Mouse (Mus musculus) CH12.LX (cell line): Measurements from ENCODE around the gene Fmn2. TPM values are rescaled to one million over a fixed set of nuclear protein-coding genes. Genes with fewer than 3 reads are reported as not detected.

Experiments
- DNase-seq: peaks from one replicate; pipeline ENCODE4 v3.0.0-alpha.2; 2013; ENCODE audit errors: extremely low read depth
- H3K27ac ChIP-seq: 2 replicates; pipeline ENCODE4 v1.5.1; 2012; ENCODE audit warnings: low read depth, mild to moderate bottlenecking, control low read depth, moderate library complexity; ENCODE audit not compliant: insufficient read depth
- H3K27me3 ChIP-seq: replicated peaks from 2 replicates; pipeline ENCODE3; 2012; ENCODE audit warnings: inconsistent platforms
- H3K36me3 ChIP-seq, 2 experiments: replicated peaks in 1 of 2; 2 replicates each; pipeline versions ENCODE3 to v1.6.1; 2012; ENCODE audit warnings: inconsistent platforms in 1 of 2, low read length in 1 of 2, mild to moderate bottlenecking in 1 of 2, mixed read lengths in 1 of 2, moderate library complexity in 1 of 2; ENCODE audit not compliant: control insufficient read depth in 1 of 2, insufficient read depth in 1 of 2
- H3K4me1 ChIP-seq, 2 experiments: 2 replicates each; pipeline ENCODE4 v1.6.1; 2012; ENCODE audit warnings: inconsistent platforms in 1 of 2, moderate library complexity in 1 of 2; ENCODE audit not compliant: insufficient read depth in 2 of 2, control insufficient read depth in 1 of 2
- H3K4me2 ChIP-seq: 2 replicates; pipeline ENCODE4 v1.6.1; 2012; ENCODE audit warnings: low read depth, mild to moderate bottlenecking, control low read depth; ENCODE audit not compliant: poor library complexity, insufficient read depth, severe bottlenecking
- H3K4me3 ChIP-seq, 3 experiments: fragments of 150-350 bp in 1 of 3; sonication (generic) in 1 of 3; replicated peaks in 1 of 3; 2 replicates each; pipeline versions ENCODE3 to v1.5.1; 2011 to 2012; ENCODE audit warnings: low read depth in 2 of 3, low read length in 2 of 3, mild to moderate bottlenecking in 2 of 3, moderate library complexity in 2 of 3, control low read depth in 1 of 3, improper control_type of control experiment in 1 of 3, inconsistent platforms in 1 of 3, mixed read lengths in 1 of 3; ENCODE audit not compliant: poor library complexity in 1 of 3
- H3K79me2 ChIP-seq: replicated peaks from 2 replicates; pipeline ENCODE4 v1.6.1; 2012; ENCODE audit warnings: mild to moderate bottlenecking, moderate library complexity; ENCODE audit not compliant: control insufficient read depth, poor library complexity, insufficient read depth, severe bottlenecking; ENCODE audit errors: extremely low read depth
- H3K9ac ChIP-seq: 2 replicates; pipeline ENCODE4 v1.6.1; 2012; ENCODE audit warnings: low read depth, mild to moderate bottlenecking, control low read depth, moderate library complexity; ENCODE audit not compliant: insufficient read depth
- H3K9me3 ChIP-seq: replicated peaks from 2 replicates; pipeline ENCODE3; 2012; ENCODE audit warnings: low read length, inconsistent platforms, mixed read lengths
- BHLHE40 ChIP-seq: IDR thresholded peaks from 2 replicates; pipeline ENCODE4 v1.6.1; 2011; ENCODE audit warnings: mild to moderate bottlenecking, low read depth, low read length, improper control_type of control experiment
- CTCF ChIP-seq, 2 experiments: IDR thresholded peaks in 1 of 2; conservative IDR thresholded peaks in 1 of 2; 2 replicates each; pipeline ENCODE4 v1.5.1; 2011 to 2012; ENCODE audit warnings: low read depth in 2 of 2, low read length in 2 of 2, improper control_type of control experiment in 1 of 2, inconsistent platforms in 1 of 2, mild to moderate bottlenecking in 1 of 2, moderate library complexity in 1 of 2
- E2F4 ChIP-seq: IDR thresholded peaks from 2 replicates; pipeline ENCODE4 v1.6.1; 2011; ENCODE audit warnings: low read depth, low read length, improper control_type of control experiment; ENCODE audit not compliant: insufficient replicate concordance
- ELF1 ChIP-seq: IDR thresholded peaks from 2 replicates; pipeline ENCODE4 v1.6.1; 2014; ENCODE audit warnings: low read depth, mild to moderate bottlenecking, inconsistent platforms, low read length, improper control_type of control experiment
- EP300 ChIP-seq: IDR thresholded peaks from 2 replicates; pipeline ENCODE4 v1.6.1; 2011; ENCODE audit warnings: low read length, improper control_type of control experiment
- ETS1 ChIP-seq: conservative IDR thresholded peaks from 2 replicates; pipeline ENCODE4 v1.6.1; 2012; ENCODE audit warnings: low read depth, mild to moderate bottlenecking, inconsistent platforms, low read length, improper control_type of control experiment, moderate library complexity
- HCFC1 ChIP-seq: IDR thresholded peaks from 2 replicates; pipeline ENCODE4 v1.6.1; 2012; ENCODE audit warnings: low read depth, mild to moderate bottlenecking, inconsistent platforms, low read length, improper control_type of control experiment
- JUN ChIP-seq: IDR thresholded peaks from 2 replicates; pipeline ENCODE4 v1.6.1; 2011; ENCODE audit warnings: low read depth, mild to moderate bottlenecking, low read length, improper control_type of control experiment, moderate library complexity; ENCODE audit not compliant: insufficient read depth
- JUND ChIP-seq: conservative IDR thresholded peaks from 2 replicates; pipeline ENCODE4 v1.6.1; 2011; ENCODE audit warnings: low read depth, low read length, improper control_type of control experiment
- KAT2A ChIP-seq: IDR thresholded peaks from 2 replicates; pipeline ENCODE4 v1.6.1; 2012; ENCODE audit warnings: low read length, improper control_type of control experiment, inconsistent platforms; ENCODE audit not compliant: insufficient replicate concordance
- MXI1 ChIP-seq: IDR thresholded peaks from 2 replicates; pipeline ENCODE4 v1.6.1; 2011; ENCODE audit warnings: mild to moderate bottlenecking, low read depth, low read length, improper control_type of control experiment
- MYC ChIP-seq: IDR thresholded peaks from 2 replicates; pipeline ENCODE4 v1.6.1; 2011; ENCODE audit warnings: low read depth, mild to moderate bottlenecking, improper control_type of control experiment, low read length
- NELFE ChIP-seq: IDR thresholded peaks from 2 replicates; pipeline ENCODE4 v1.6.1; 2011; ENCODE audit warnings: low read depth, low read length, improper control_type of control experiment
- NRF1 ChIP-seq: IDR thresholded peaks from 2 replicates; pipeline ENCODE4 v1.6.1; 2014; ENCODE audit warnings: low read depth, mild to moderate bottlenecking, inconsistent platforms, low read length, improper control_type of control experiment, moderate library complexity
- PAX5 ChIP-seq: IDR thresholded peaks from 2 replicates; pipeline ENCODE4 v1.6.1; 2012; ENCODE audit warnings: low read length, inconsistent platforms, mixed read lengths
- POLR2AphosphoS2 ChIP-seq: IDR thresholded peaks from 2 replicates; pipeline ENCODE4 v1.6.1; 2011; ENCODE audit warnings: low read depth, low read length, improper control_type of control experiment
- RAD21 ChIP-seq: IDR thresholded peaks from 2 replicates; pipeline ENCODE4 v1.6.1; 2011; ENCODE audit warnings: low read depth, mild to moderate bottlenecking, low read length, improper control_type of control experiment, moderate library complexity
- RCOR1 ChIP-seq: conservative IDR thresholded peaks from 2 replicates; pipeline ENCODE4 v1.6.1; 2012; ENCODE audit warnings: low read depth, mild to moderate bottlenecking, inconsistent platforms, low read length, improper control_type of control experiment
- SMC3 ChIP-seq: IDR thresholded peaks from 2 replicates; pipeline ENCODE4 v1.6.1; 2011; ENCODE audit warnings: low read depth, low read length, improper control_type of control experiment
- UBTF ChIP-seq: IDR thresholded peaks from 2 replicates; pipeline ENCODE4 v1.6.1; 2012; ENCODE audit warnings: low read depth, mild to moderate bottlenecking, inconsistent platforms, low read length, improper control_type of control experiment, moderate library complexity
- USF1 ChIP-seq: IDR thresholded peaks from 2 replicates; pipeline ENCODE4 v1.6.1; 2014; ENCODE audit warnings: low read depth, mild to moderate bottlenecking, inconsistent platforms, low read length, improper control_type of control experiment
- USF2 ChIP-seq: conservative IDR thresholded peaks from 2 replicates; pipeline ENCODE4 v1.6.1; 2011; ENCODE audit warnings: low read depth, low read length, improper control_type of control experiment
- ZC3H11A ChIP-seq: IDR thresholded peaks from 2 replicates; pipeline ENCODE4 v1.6.1; 2012; ENCODE audit warnings: low read depth, mild to moderate bottlenecking, inconsistent platforms, low read length, improper control_type of control experiment
- ZKSCAN1 ChIP-seq: IDR thresholded peaks from 2 replicates; pipeline ENCODE4 v1.6.1; 2012; ENCODE audit warnings: low read depth, inconsistent platforms, low read length, improper control_type of control experiment, borderline replicate concordance
- ZMIZ1 ChIP-seq: IDR thresholded peaks from 2 replicates; pipeline ENCODE4 v1.6.1; 2012; ENCODE audit warnings: low read depth, mild to moderate bottlenecking, inconsistent platforms, low read length, improper control_type of control experiment
- ZNF384 ChIP-seq: IDR thresholded peaks from 2 replicates; pipeline ENCODE4 v1.6.1; 2012; ENCODE audit warnings: low read depth, low read length, improper control_type of control experiment, inconsistent platforms
- dilution Hi-C: fragments of 300-500 bp; cut with MboI; formaldehyde crosslinking; loops from 2 replicates; pipeline ENCODE4 v1.14.3; 2020; ENCODE audit warnings: low sequenced_read_pairs; ENCODE audit not compliant: extremely low pct_unique_long_range_greater_than_20kb, extremely low pct_ligation_motif_present
- in situ Hi-C: fragments of 300-500 bp; cut with MboI; formaldehyde crosslinking; loops from 3 replicates; pipeline ENCODE4 v1.14.3; 2019; ENCODE audit warnings: low sequenced_read_pairs, low pct_ligation_motif_present, low pct_unique_long_range_greater_than_20kb, mixed read lengths
- polyA plus RNA-seq: library from polyadenylated mRNA; unstranded; fragments of >175 nt; gene quantifications from 2 replicates; pipeline ENCODE4 v1.2.1, GENCODE M21; 2012; ENCODE audit warnings: low read depth; ENCODE audit not compliant: insufficient read length
- total RNA-seq, 2 experiments: library from RNA; depleted of rRNA; stranded (reverse); fragments of 300-350 nt in 1 of 2; fragments of >200 nt in 1 of 2; gene quantifications; 2 replicates each; pipeline ENCODE4 v1.2.3; 2012 to 2014

Fmn2 gene
- total and polyA plus RNA-seq, 3 experiments, result 0.25 to 1.6 (median 0.51) TPM

DNA sequence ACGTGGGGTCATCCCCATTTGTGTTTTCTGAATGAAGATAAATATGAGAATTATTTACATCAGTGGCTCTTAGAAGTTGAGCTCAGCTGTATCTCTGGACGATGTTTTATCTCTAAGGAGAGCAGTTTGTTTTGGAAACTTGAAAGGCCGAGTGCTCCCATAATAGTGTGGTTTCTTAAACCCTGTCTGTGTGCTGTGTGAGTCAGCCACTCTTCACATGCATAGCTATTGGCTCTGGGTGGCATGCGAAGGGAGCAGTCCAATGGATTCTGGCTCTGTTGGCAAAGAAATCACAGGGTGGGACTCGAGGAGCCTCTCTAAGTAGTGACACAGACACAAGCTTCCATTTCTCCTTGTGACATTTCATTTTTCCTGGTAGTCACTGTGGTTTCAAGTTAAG lies 152.9 kb downstream of the Fmn2 start:
- Histone ChIP-seq H3K4me1 (peaks cover 0 to 6% of the 10 kb centered on the region in 2 experiments; a peak in 1 of 4 replicates), H3K27me3 (no peaks in the 10 kb centered on the region), H3K79me2 (no peaks in the 10 kb centered on the region), H3K4me2 (no peak overlapping the region), H3K4me3 (no peak overlapping the region), H3K9me3 (no peaks in the 10 kb centered on the region), H3K36me3 (no peaks in the 10 kb centered on the region), H3K9ac (no peak overlapping the region), H3K27ac (no peak overlapping the region)
- dilution Hi-C loops (no loop called here), in situ Hi-C loops (no loop called here)
- TF ChIP-seq USF2 (no peak), HCFC1 (no peak), POLR2AphosphoS2 (no peak), PAX5 (no peak), BHLHE40 (no peak), NELFE (no peak), MYC (no peak), E2F4 (no peak), MXI1 (no peak), JUND (no peak), RAD21 (no peak), UBTF (no peak), RCOR1 (no peak), JUN (no peak), ETS1 (no peak), ZNF384 (no peak)
- no peak for DNase-seq

GRCm38 (mm10) chr1:174655354-174655753 lies 153.7 kb downstream of the Fmn2 start:
- TF ChIP-seq RAD21 (no peak), ELF1 (no peak), ZMIZ1 (no peak), USF1 (no peak), EP300 (no peak), ZKSCAN1 (no peak), ZC3H11A (no peak), NRF1 (no peak), JUND (no peak), SMC3 (no peak), USF2 (no peak), CTCF (conservative IDR thresholded peaks at IDR 0.05 in 1 of 2, IDR thresholded peaks at IDR 0.05 in 1 of 2; ENCODE audit: low read depth in 2 of 2, low read length in 2 of 2) (no peak), UBTF (no peak), KAT2A (no peak), ETS1 (no peak), HCFC1 (no peak)
- TF ChIP-seq, all 38 proteins: peak for 0
- H3K27ac ChIP-seq, result no peak overlapping the region
- H3K4me2 ChIP-seq, result no peak overlapping the region
- dilution Hi-C loops, result no loop called here
- H3K79me2 ChIP-seq, result no peaks in the 10 kb centered on the region
- no peaks in the 10 kb centered on the region for H3K9me3 ChIP-seq
- H3K4me1 ChIP-seq, result peaks cover 0 to 6% of the 10 kb centered on the region in 2 experiments; a peak in 1 of 4 replicates
- no peak overlapping the region for H3K4me3 ChIP-seq
- in situ Hi-C loops, result no loop called here
- H3K36me3 ChIP-seq, result no peaks in the 10 kb centered on the region
- H3K9ac ChIP-seq, result no peak overlapping the region
- no peaks in the 10 kb centered on the region for H3K27me3 ChIP-seq
- DNase-seq, result no peak
